Mouse (Mus musculus) MEL (cell line): ENCODE results near the gene 1700023F06Rik. TPM values are rescaled to one million over a fixed set of nuclear protein-coding genes. Genes with fewer than 3 reads are reported as not detected.

Source experiments
- DNase-seq: peaks from one replicate; pipeline ENCODE4 v3.0.0; 2011; ENCODE audit warnings: low read depth, low spot score
- H3K27ac ChIP-seq: 2 replicates; pipeline ENCODE4 v1.5.1; 2012; ENCODE audit warnings: low read depth, mild to moderate bottlenecking, control low read depth, low read length, moderate library complexity; ENCODE audit not compliant: control insufficient read depth
- H3K27me3 ChIP-seq, 2 experiments: fragments of 150-350 bp in 1 of 2; sonication (generic) in 1 of 2; 2 replicates each; pipeline ENCODE4 v1.6.1; 2012; ENCODE audit warnings: low read length in 2 of 2, mild to moderate bottlenecking in 2 of 2, improper control_type of control experiment in 1 of 2, moderate library complexity in 1 of 2; ENCODE audit not compliant: insufficient read depth in 2 of 2, control insufficient read depth in 1 of 2
- H3K36me3 ChIP-seq, 2 experiments: 2 replicates each; pipeline ENCODE4 v1.6.1; 2012 to 2014; ENCODE audit warnings: low read length in 2 of 2, improper control_type of control experiment in 1 of 2, inconsistent platforms in 1 of 2, mild to moderate bottlenecking in 1 of 2; ENCODE audit not compliant: insufficient read depth in 2 of 2, control insufficient read depth in 1 of 2
- H3K4me1 ChIP-seq, 2 experiments: fragments of 150-350 bp in 1 of 2; sonication (generic) in 1 of 2; 2 replicates each; pipeline ENCODE4 v1.6.1; 2012; ENCODE audit warnings: low read length in 2 of 2, improper control_type of control experiment in 1 of 2, mild to moderate bottlenecking in 1 of 2; ENCODE audit not compliant: insufficient read depth in 2 of 2, control insufficient read depth in 1 of 2
- H3K4me3 ChIP-seq, 2 experiments: fragments of 150-350 bp in 1 of 2; sonication (generic) in 1 of 2; 2 replicates each; pipeline ENCODE4 v1.5.1; 2012; ENCODE audit warnings: low read depth in 2 of 2, low read length in 2 of 2, mild to moderate bottlenecking in 2 of 2, moderate library complexity in 2 of 2, control low read depth in 1 of 2, improper control_type of control experiment in 1 of 2; ENCODE audit not compliant: control insufficient read depth in 1 of 2, insufficient read depth in 1 of 2
- H3K79me2 ChIP-seq: 2 replicates; pipeline ENCODE4 v1.6.1; 2012; ENCODE audit warnings: mild to moderate bottlenecking, low read length, moderate library complexity; ENCODE audit not compliant: control insufficient read depth, poor library complexity, insufficient read depth
- H3K9ac ChIP-seq: 2 replicates; pipeline ENCODE4 v1.6.1; 2012; ENCODE audit warnings: low read depth, mild to moderate bottlenecking, control low read depth, low read length, moderate library complexity; ENCODE audit not compliant: control insufficient read depth, poor library complexity, severe bottlenecking
- H3K9me3 ChIP-seq: fragments of 150-350 bp; sonication (generic); replicated peaks from 2 replicates; pipeline ENCODE4 v1.6.1; 2012; ENCODE audit warnings: mild to moderate bottlenecking, low read length, improper control_type of control experiment, moderate library complexity; ENCODE audit not compliant: insufficient read depth
- BHLHE40 ChIP-seq: IDR thresholded peaks from 2 replicates; pipeline ENCODE4 v1.6.1; 2012; ENCODE audit warnings: low read depth, mild to moderate bottlenecking, inconsistent platforms, low read length, improper control_type of control experiment, borderline replicate concordance
- CHD2 ChIP-seq: IDR thresholded peaks from 2 replicates; pipeline ENCODE4 v1.6.1; 2011; ENCODE audit warnings: low read length, improper control_type of control experiment
- CTCF ChIP-seq, 3 experiments: IDR thresholded peaks in 2 of 3; conservative IDR thresholded peaks in 1 of 3; 2 replicates each; pipeline ENCODE4 v1.5.1; 2011 to 2012; ENCODE audit warnings: low read length in 3 of 3, low read depth in 2 of 3, mild to moderate bottlenecking in 2 of 3, improper control_type of control experiment in 1 of 3, inconsistent platforms in 1 of 3, mixed read lengths in 1 of 3, moderate library complexity in 1 of 3; ENCODE audit not compliant: control insufficient read depth in 1 of 3, insufficient read depth in 1 of 3, poor library complexity in 1 of 3, severe bottlenecking in 1 of 3
- E2F4 ChIP-seq: IDR thresholded peaks from 2 replicates; pipeline ENCODE4 v1.6.1; 2011; ENCODE audit warnings: low read depth, low read length, improper control_type of control experiment, borderline replicate concordance
- ELF1 ChIP-seq: IDR thresholded peaks from 2 replicates; pipeline ENCODE4 v1.6.1; 2014; ENCODE audit warnings: low read depth, mild to moderate bottlenecking, inconsistent platforms, low read length, improper control_type of control experiment, moderate library complexity
- EP300 ChIP-seq, 2 experiments: IDR thresholded peaks; 2 replicates each; pipeline ENCODE4 v1.6.1; 2011; ENCODE audit warnings: improper control_type of control experiment in 2 of 2, low read length in 2 of 2, low read depth in 1 of 2, mild to moderate bottlenecking in 1 of 2
- GABPA ChIP-seq: IDR thresholded peaks from 2 replicates; pipeline ENCODE4 v1.6.1; 2012; ENCODE audit warnings: low read depth, mild to moderate bottlenecking, inconsistent platforms, low read length, improper control_type of control experiment, moderate library complexity
- GATA1 ChIP-seq: IDR thresholded peaks from 2 replicates; pipeline ENCODE4 v1.6.1; 2011; ENCODE audit warnings: low read depth, low read length, improper control_type of control experiment
- HCFC1 ChIP-seq: IDR thresholded peaks from 2 replicates; pipeline ENCODE4 v1.6.1; 2012; ENCODE audit warnings: low read depth, mild to moderate bottlenecking, inconsistent platforms, low read length, improper control_type of control experiment, moderate library complexity
- JUND ChIP-seq: IDR thresholded peaks from 2 replicates; pipeline ENCODE4 v1.6.1; 2011; ENCODE audit warnings: low read depth, mild to moderate bottlenecking, improper control_type of control experiment, low read length
- KAT2A ChIP-seq: conservative IDR thresholded peaks from 2 replicates; pipeline ENCODE4 v1.6.1; 2012; ENCODE audit warnings: low read depth, low read length, improper control_type of control experiment, inconsistent platforms
- MAFK ChIP-seq: IDR thresholded peaks from 2 replicates; pipeline ENCODE4 v1.6.1; 2011; ENCODE audit warnings: low read depth, mild to moderate bottlenecking, low read length, improper control_type of control experiment, borderline replicate concordance
- MAX ChIP-seq: IDR thresholded peaks from 2 replicates; pipeline ENCODE4 v1.6.1; 2011; ENCODE audit warnings: low read length, improper control_type of control experiment
- MAZ ChIP-seq: IDR thresholded peaks from 2 replicates; pipeline ENCODE4 v1.6.1; 2012; ENCODE audit warnings: low read depth, mild to moderate bottlenecking, inconsistent platforms, low read length, improper control_type of control experiment
- MEF2A ChIP-seq: IDR thresholded peaks from 2 replicates; pipeline ENCODE4 v1.6.1; 2014; ENCODE audit warnings: low read depth, mild to moderate bottlenecking, inconsistent platforms, low read length, improper control_type of control experiment; ENCODE audit not compliant: poor library complexity, insufficient replicate concordance, severe bottlenecking; ENCODE audit errors: extremely low read depth
- MXI1 ChIP-seq: IDR thresholded peaks from 2 replicates; pipeline ENCODE4 v1.6.1; 2011; ENCODE audit warnings: mild to moderate bottlenecking, low read depth, low read length, improper control_type of control experiment
- MYB ChIP-seq: IDR thresholded peaks from 2 replicates; pipeline ENCODE4 v1.6.1; 2011; ENCODE audit warnings: mild to moderate bottlenecking, low read depth, low read length, improper control_type of control experiment
- MYC ChIP-seq: IDR thresholded peaks from 2 replicates; pipeline ENCODE4 v1.6.1; 2011; ENCODE audit warnings: low read depth, mild to moderate bottlenecking, low read length, improper control_type of control experiment, moderate library complexity
- NELFE ChIP-seq: IDR thresholded peaks from 2 replicates; pipeline ENCODE4 v1.6.1; 2011; ENCODE audit warnings: low read depth, low read length, improper control_type of control experiment
- NRF1 ChIP-seq: IDR thresholded peaks from 2 replicates; pipeline ENCODE4 v1.6.1; 2014; ENCODE audit warnings: low read depth, mild to moderate bottlenecking, inconsistent platforms, low read length, improper control_type of control experiment, moderate library complexity; ENCODE audit not compliant: poor library complexity, insufficient read depth, severe bottlenecking
- POLR2AphosphoS2 ChIP-seq: IDR thresholded peaks from 2 replicates; pipeline ENCODE4 v1.6.1; 2011; ENCODE audit warnings: low read length, improper control_type of control experiment
- POLR2AphosphoS5 ChIP-seq: IDR thresholded peaks from 2 replicates; pipeline ENCODE4 v1.6.1; 2012; ENCODE audit warnings: low read depth, borderline replicate concordance, mild to moderate bottlenecking, inconsistent platforms, low read length, moderate library complexity, mixed read lengths
- RAD21 ChIP-seq: IDR thresholded peaks from 2 replicates; pipeline ENCODE4 v1.6.1; 2011; ENCODE audit warnings: mild to moderate bottlenecking, low read depth, low read length, improper control_type of control experiment
- RCOR1 ChIP-seq: IDR thresholded peaks from 2 replicates; pipeline ENCODE4 v1.6.1; 2012; ENCODE audit warnings: low read depth, mild to moderate bottlenecking, inconsistent platforms, low read length, improper control_type of control experiment
- SMC3 ChIP-seq: IDR thresholded peaks from 2 replicates; pipeline ENCODE4 v1.6.1; 2011; ENCODE audit warnings: low read depth, low read length, improper control_type of control experiment
- TBP ChIP-seq: IDR thresholded peaks from 2 replicates; pipeline ENCODE4 v1.8.0; 2011; ENCODE audit warnings: low read depth, low read length, improper control_type of control experiment
- ZKSCAN1 ChIP-seq: IDR thresholded peaks from 2 replicates; pipeline ENCODE4 v1.6.1; 2012; ENCODE audit warnings: low read depth, mild to moderate bottlenecking, inconsistent platforms, low read length, improper control_type of control experiment, moderate library complexity
- ZNF384 ChIP-seq: IDR thresholded peaks from 2 replicates; pipeline ENCODE4 v1.6.1; 2012; ENCODE audit warnings: low read depth, mild to moderate bottlenecking, inconsistent platforms, low read length, improper control_type of control experiment
- polyA plus RNA-seq, 2 experiments: library from polyadenylated mRNA; stranded (reverse) in 1 of 2; unstranded in 1 of 2; fragments of >175 nt in 1 of 2; fragments of >200 nt in 1 of 2; gene quantifications; 2 replicates each; pipeline versions ENCODE4 v1.2.1 to v1.2.4; 2012; ENCODE audit warnings: low replicate concordance in 2 of 2, low read depth in 1 of 2; ENCODE audit not compliant: insufficient read length in 2 of 2, insufficient read depth in 1 of 2, missing spikeins in 1 of 2
- total RNA-seq: library from RNA; depleted of rRNA; stranded (reverse); fragments of 300-350 nt; gene quantifications from 2 replicates; pipeline ENCODE4 v1.2.3, GENCODE M21; 2012

1700023F06Rik gene
- total and polyA plus RNA-seq, 3 experiments = not detected

- Histone ChIP-seq H3K36me3 (no peaks in the 10 kb centered on the region), H3K9ac (no peak overlapping the region), H3K79me2 (no peaks in the 10 kb centered on the region), H3K4me1 (no peaks in the 10 kb centered on the region), H3K27ac (no peak overlapping the region), H3K9me3 (no peaks in the 10 kb centered on the region), H3K27me3 (no peaks in the 10 kb centered on the region), H3K4me3 (no peak overlapping the region)
- no peak for DNase-seq
- TF ChIP-seq CTCF (IDR thresholded peaks at IDR 0.05 in 2 of 3, conservative IDR thresholded peaks at IDR 0.05 in 1 of 3; ENCODE audit: control insufficient read depth in 1 of 3, insufficient read depth in 1 of 3, low read depth in 2 of 3, low read length in 3 of 3, poor library complexity in 1 of 3, severe bottlenecking in 1 of 3) (no peak), SMC3 (no peak), CHD2 (no peak), POLR2AphosphoS5 (no peak), EP300 (IDR thresholded peaks at IDR 0.05; ENCODE audit: low read depth in 1 of 2, low read length in 2 of 2) (no peak), GABPA (no peak), POLR2AphosphoS2 (no peak), TBP (no peak), ZNF384 (no peak), MYC (no peak), E2F4 (no peak), MAX (no peak), GATA1 (no peak), NELFE (no peak), RCOR1 (no peak), ELF1 (no peak), ZKSCAN1 (no peak)
Measured at GRCm38 (mm10) chr11:103231367-103231766, 23.0 kb upstream of the 1700023F06Rik start.

GRCm38 (mm10) chr11:103230626-103231025, 22.3 kb upstream of the 1700023F06Rik start:
- Histone ChIP-seq H3K36me3 (no peaks in the 10 kb centered on the region), H3K27ac (no peak overlapping the region)

More at GRCm38 (mm10) chr11:103230626-103231025, 22.3 kb upstream of the 1700023F06Rik start:
- no peak for DNase-seq
- Histone ChIP-seq H3K79me2 (no peaks in the 10 kb centered on the region), H3K27me3 (no peaks in the 10 kb centered on the region), H3K9ac (no peak overlapping the region), H3K4me3 (no peak overlapping the region), H3K9me3 (no peaks in the 10 kb centered on the region), H3K4me1 (no peaks in the 10 kb centered on the region)
- TF ChIP-seq BHLHE40 (no peak), MAZ (no peak), MYB (no peak), HCFC1 (no peak), GABPA (no peak), GATA1 (no peak), MAFK (no peak), MXI1 (no peak), MAX (no peak), NRF1 (no peak), MYC (no peak), JUND (no peak), RAD21 (no peak), MEF2A (no peak), RCOR1 (no peak), KAT2A (no peak)
